Mouse (Mus musculus): ENCODE results near the gene Pnma1. TPM values are rescaled to one million over a fixed set of nuclear protein-coding genes. Genes with fewer than 3 reads are reported as not detected.
"Not testable (repeated sequence)": the region's sequence is repeated elsewhere in the genome, so short reads cannot be mapped to it uniquely, and the experiment has no call there.

Pnma1 gene
- polyA plus RNA-seq, 1 experiment = 3.0 TPM

GRCm38 (mm10) chr12:84125892-84126291, 22.4 kb downstream of the Pnma1 start:
- no peak for TF ChIP-seq POLR2A (IDR thresholded peaks at IDR 0.05; ENCODE audit: extremely low read depth, insufficient read depth, low read length)
- TF ChIP-seq CTCF (IDR thresholded peaks at IDR 0.05; ENCODE audit: extremely low read depth, insufficient read depth, low read length) = no peak
- no peaks in the 10 kb centered on the region for H3K4me1 ChIP-seq (ENCODE audit: control insufficient read depth, insufficient read depth, low read length)
- H3K4me3 ChIP-seq (ENCODE audit: insufficient read depth, low read length) = no peak overlapping the region
- no peak overlapping the region for H3K27ac ChIP-seq (ENCODE audit: insufficient read depth, low read length)

- H3K27ac ChIP-seq (ENCODE audit: insufficient read depth, low read length) = no peak overlapping the region
- H3K4me3 ChIP-seq (ENCODE audit: insufficient read depth, low read length) = no peak overlapping the region
- TF ChIP-seq CTCF (IDR thresholded peaks at IDR 0.05; ENCODE audit: extremely low read depth, insufficient read depth, low read length) = no peak
- no peak for TF ChIP-seq POLR2A (IDR thresholded peaks at IDR 0.05; ENCODE audit: extremely low read depth, insufficient read depth, low read length)
- H3K4me1 ChIP-seq (ENCODE audit: control insufficient read depth, insufficient read depth, low read length) = no peaks in the 10 kb centered on the region; the same call in 1 of the 2 replicates
Observed at GRCm38 (mm10) chr12:84119584-84119983, 28.7 kb downstream of the Pnma1 start.

- Histone ChIP-seq H3K27ac (ENCODE audit: insufficient read depth, low read length) (no peak within 1 kb of the TSS), H3K4me3 (ENCODE audit: insufficient read depth, low read length) (peak within 1 kb of the TSS; percentile 90), H3K4me1 (ENCODE audit: control insufficient read depth, insufficient read depth, low read length) (no peaks in the 10 kb centered on the region; the same call in 1 of the 2 replicates)
- TF ChIP-seq CTCF (IDR thresholded peaks at IDR 0.05; ENCODE audit: extremely low read depth, insufficient read depth, low read length) (no peak), POLR2A (IDR thresholded peaks at IDR 0.05; ENCODE audit: extremely low read depth, insufficient read depth, low read length) (peak; percentile 59; the same call in 1 of the 2 replicates)
Observed at GRCm38 (mm10) chr12:84114153-84114994, 33.9 kb downstream of the Pnma1 start, which contains the start of gene Dnal1. Dnal1 (plus strand) TSS chr12:84114366.

GRCm38 (mm10) chr12:84113676-84114075, 34.6 kb downstream of the Pnma1 start:
- no peak overlapping the region for H3K27ac ChIP-seq (ENCODE audit: insufficient read depth, low read length)
- H3K4me3 ChIP-seq (ENCODE audit: insufficient read depth, low read length) = peak overlapping the region; percentile 90
- TF ChIP-seq CTCF (IDR thresholded peaks at IDR 0.05; ENCODE audit: extremely low read depth, insufficient read depth, low read length) = no peak
- TF ChIP-seq POLR2A (IDR thresholded peaks at IDR 0.05; ENCODE audit: extremely low read depth, insufficient read depth, low read length) = no peak
- H3K4me1 ChIP-seq (ENCODE audit: control insufficient read depth, insufficient read depth, low read length) = no peaks in the 10 kb centered on the region; the same call in 1 of the 2 replicates

- Histone ChIP-seq H3K27ac (ENCODE audit: insufficient read depth, low read length) (no peak overlapping the region), H3K4me1 (ENCODE audit: control insufficient read depth, insufficient read depth, low read length) (no peaks in the 10 kb centered on the region; the same call in 1 of the 2 replicates), H3K4me3 (ENCODE audit: insufficient read depth, low read length) (no peak overlapping the region)
- TF ChIP-seq CTCF (IDR thresholded peaks at IDR 0.05; ENCODE audit: extremely low read depth, insufficient read depth, low read length) (no peak), POLR2A (IDR thresholded peaks at IDR 0.05; ENCODE audit: extremely low read depth, insufficient read depth, low read length) (no peak)
Observed at GRCm38 (mm10) chr12:84110814-84111213, 37.5 kb downstream of the Pnma1 start.

- Histone ChIP-seq H3K27ac (ENCODE audit: insufficient read depth, low read length) (no peak overlapping the region), H3K4me3 (ENCODE audit: insufficient read depth, low read length) (no peak overlapping the region), H3K4me1 (ENCODE audit: control insufficient read depth, insufficient read depth, low read length) (no peaks in the 10 kb centered on the region)
- TF ChIP-seq POLR2A (IDR thresholded peaks at IDR 0.05; ENCODE audit: extremely low read depth, insufficient read depth, low read length) (no peak), CTCF (IDR thresholded peaks at IDR 0.05; ENCODE audit: extremely low read depth, insufficient read depth, low read length) (no peak)
Observed at GRCm38 (mm10) chr12:84109924-84110323, 38.4 kb downstream of the Pnma1 start.

- TF ChIP-seq POLR2A (IDR thresholded peaks at IDR 0.05; ENCODE audit: extremely low read depth, insufficient read depth, low read length) (no peak), CTCF (IDR thresholded peaks at IDR 0.05; ENCODE audit: extremely low read depth, insufficient read depth, low read length) (no peak)
- no peaks in the 10 kb centered on the region for H3K4me1 ChIP-seq (ENCODE audit: control insufficient read depth, insufficient read depth, low read length)
- H3K4me3 ChIP-seq (ENCODE audit: insufficient read depth, low read length) = no peak overlapping the region
- H3K27ac ChIP-seq (ENCODE audit: insufficient read depth, low read length) = no peak overlapping the region
Observed at GRCm38 (mm10) chr12:84107692-84108091, 40.6 kb downstream of the Pnma1 start.

- TF ChIP-seq POLR2A (IDR thresholded peaks at IDR 0.05; ENCODE audit: extremely low read depth, insufficient read depth, low read length) = no peak
- TF ChIP-seq CTCF (IDR thresholded peaks at IDR 0.05; ENCODE audit: extremely low read depth, insufficient read depth, low read length) = no peak
- H3K4me3 ChIP-seq (ENCODE audit: insufficient read depth, low read length) = no peak overlapping the region
- no peak overlapping the region for H3K27ac ChIP-seq (ENCODE audit: insufficient read depth, low read length)
- H3K4me1 ChIP-seq (ENCODE audit: control insufficient read depth, insufficient read depth, low read length) = no peaks in the 10 kb centered on the region
Observed at GRCm38 (mm10) chr12:84107012-84107411, 41.3 kb downstream of the Pnma1 start.

GRCm38 (mm10) chr12:84101493-84101845, 46.8 kb downstream of the Pnma1 start:
- peak overlapping the region; percentile 45 for H3K4me3 ChIP-seq (ENCODE audit: insufficient read depth, low read length)
- TF ChIP-seq POLR2A (IDR thresholded peaks at IDR 0.05; ENCODE audit: extremely low read depth, insufficient read depth, low read length) (no peak), CTCF (IDR thresholded peaks at IDR 0.05; ENCODE audit: extremely low read depth, insufficient read depth, low read length) (no peak)
- H3K27ac ChIP-seq (ENCODE audit: insufficient read depth, low read length) = no peak overlapping the region
- H3K4me1 ChIP-seq (ENCODE audit: control insufficient read depth, insufficient read depth, low read length) = no peaks in the 10 kb centered on the region

- Histone ChIP-seq H3K4me3 (ENCODE audit: insufficient read depth, low read length) (peak within 1 kb of the TSS; percentile 45), H3K27ac (ENCODE audit: insufficient read depth, low read length) (peak within 1 kb of the TSS; percentile 60)
- H3K4me1 ChIP-seq (ENCODE audit: control insufficient read depth, insufficient read depth, low read length) = not testable (repeated sequence)
Observed at GRCm38 (mm10) chr12:84100604-84101492, 47.4 kb downstream of the Pnma1 start, which contains the start of gene Acot6. Acot6 (plus strand) TSS chr12:84100654.

Measured in cortical plate, adult 2 months (tissue).